Mouse (Mus musculus): ENCODE data around the gene Gm28308. TPM values are rescaled to one million over a fixed set of nuclear protein-coding genes. Genes with fewer than 3 reads are reported as not detected.

Gm28308 gene
- not detected for polyA plus RNA-seq (2017; shearing (Covaris generic))

DNA sequence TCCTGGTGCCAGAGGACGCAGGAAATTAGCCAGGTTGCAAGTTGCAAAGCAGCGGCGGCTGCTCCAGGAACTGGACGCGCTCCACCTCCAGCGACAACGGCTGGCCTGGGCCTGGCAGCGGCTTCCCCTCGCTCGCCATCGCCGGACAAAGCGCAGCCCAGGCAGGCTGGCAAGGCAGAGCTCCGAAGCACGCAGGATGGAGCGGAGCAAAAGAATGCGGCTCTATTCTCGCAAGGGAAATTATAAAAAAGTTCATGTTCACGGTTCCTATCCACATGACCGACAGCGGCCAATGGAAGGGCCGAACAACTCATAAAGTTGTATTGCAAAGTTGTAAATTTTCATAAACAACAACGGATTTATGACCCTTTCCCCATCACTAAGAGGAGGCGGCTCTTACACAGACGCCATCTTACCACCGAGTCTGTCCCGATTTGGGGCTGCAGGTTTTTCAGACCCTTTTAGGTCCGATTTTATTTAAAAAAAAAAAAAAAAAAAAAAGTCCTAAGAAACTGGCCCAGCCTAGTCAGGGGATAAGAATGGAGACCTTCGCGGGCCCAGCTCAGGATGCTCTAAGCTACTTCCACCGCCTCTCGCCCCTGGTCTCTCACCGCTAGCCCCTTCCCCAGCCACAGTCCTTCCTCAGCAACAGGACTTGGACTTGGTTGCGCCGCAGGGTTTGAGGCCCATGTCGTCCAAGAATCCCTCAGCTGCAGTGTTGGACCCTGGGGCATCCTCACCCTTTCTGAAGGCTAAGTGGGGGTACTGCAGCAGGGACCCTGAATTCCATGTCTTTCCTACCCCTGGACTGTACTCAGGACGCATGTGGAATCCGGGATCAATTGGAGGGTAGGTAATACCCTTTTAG is at the start of gene Gm28308, which contains the start of gene Hoxa3:
Gm28308 (minus strand) TSS at position 221 of the 868 bp plus-strand sequence.
Hoxa3 (minus strand) TSS at position 218 of the 868 bp plus-strand sequence.

DNA sequence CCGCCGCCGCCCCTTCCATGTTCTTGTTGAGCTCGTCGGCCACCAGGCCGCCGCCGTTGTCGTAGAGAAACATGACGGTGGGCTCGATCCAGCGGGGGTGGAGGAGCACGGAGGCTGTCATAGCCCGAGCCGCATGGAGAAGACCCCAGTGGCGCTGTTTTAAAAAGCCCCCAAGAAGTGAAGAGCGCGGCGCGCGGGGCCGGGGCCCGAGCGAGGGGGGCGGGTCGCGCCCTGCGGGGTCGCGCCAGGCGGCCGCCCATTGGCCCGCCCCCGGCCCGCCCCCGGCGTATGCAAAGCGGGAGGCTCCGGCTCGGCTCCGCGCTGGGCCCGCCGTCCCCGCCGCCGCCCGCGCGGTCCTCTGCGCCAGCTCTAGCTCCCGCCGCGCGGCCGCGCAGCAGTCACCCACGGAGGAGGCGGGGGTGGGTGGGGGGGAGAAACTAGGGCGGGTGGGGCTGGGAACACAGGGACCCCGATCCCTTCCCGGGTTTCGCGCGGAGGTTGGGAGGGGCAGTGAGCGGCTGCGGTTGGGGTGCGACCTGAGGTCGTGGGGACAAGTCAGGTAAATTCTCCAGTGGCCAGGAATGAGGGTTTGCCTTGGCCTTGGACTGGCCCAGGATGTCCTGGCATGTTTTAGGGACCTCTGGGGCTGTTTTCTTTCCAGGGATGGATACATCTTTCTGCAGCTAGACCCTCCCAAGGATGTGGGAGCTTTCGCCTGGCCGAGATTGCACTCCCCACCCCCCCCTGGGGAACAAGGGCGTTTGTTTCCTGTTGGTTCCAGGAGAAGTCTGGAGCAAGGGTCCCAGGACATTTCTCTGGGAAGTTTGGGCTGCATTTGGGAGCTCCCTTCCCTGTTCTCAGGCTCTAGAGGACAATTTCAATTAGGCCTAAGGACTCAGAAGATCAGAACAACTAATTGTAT is 47.8 kb upstream of the Gm28308 start, which contains the start of gene Hoxa13:
Hoxa13 (minus strand) TSS at position 227 of the 922 bp plus-strand sequence.

DNA sequence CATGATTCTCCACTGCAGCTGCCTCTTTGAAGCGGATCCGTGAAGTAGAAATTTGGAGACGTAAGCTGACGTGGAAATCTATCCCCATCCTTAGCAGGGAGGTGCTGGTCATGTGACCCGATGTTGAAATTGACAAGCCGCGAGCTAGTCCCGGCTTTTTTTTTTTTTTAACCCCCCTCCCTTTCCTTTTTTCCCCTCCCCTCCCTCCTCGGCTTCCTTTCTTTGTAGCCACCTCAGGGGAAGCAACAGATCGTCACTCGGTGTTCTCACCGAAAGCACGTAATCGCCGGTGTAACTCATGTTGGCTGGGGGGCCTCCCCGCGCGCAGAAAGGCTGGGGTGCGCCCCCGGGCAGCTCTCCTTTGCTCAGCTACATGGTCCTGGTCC is 32.6 kb upstream of the Gm28308 start, which contains the start of gene Hoxa11:
Hoxa11 (minus strand) TSS at position 54 of the 386 bp plus-strand sequence.

DNA sequence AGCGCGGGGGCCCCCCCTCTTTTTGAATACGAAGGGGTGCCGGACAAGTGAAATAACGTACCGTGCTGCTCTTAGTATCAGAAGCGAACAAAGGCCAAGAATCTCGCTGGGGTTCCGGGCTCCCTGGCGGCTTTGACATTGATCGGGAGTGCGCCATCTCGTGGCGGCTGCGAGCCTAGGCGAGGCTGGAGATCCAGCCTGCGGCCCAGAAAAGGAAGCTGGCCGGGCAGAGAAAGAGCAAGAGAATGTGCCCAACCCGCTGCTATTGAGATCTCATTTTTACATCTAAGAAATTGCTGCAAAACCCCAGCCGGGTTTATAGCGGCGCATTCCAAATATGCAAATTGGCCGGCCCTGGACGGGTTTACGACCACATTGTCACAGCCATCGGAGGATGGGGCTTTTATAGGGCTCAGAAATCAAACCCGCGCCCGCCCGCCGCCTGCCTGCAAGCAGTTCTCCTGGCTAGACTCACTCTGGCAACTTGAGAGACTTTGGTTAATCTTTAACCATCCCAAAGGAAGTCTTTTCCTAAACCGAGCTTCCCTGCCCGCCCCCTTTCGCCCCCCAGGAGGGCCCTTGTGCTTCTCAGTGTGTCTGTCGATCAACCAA is 27.4 kb upstream of the Gm28308 start, which contains the start of gene Hoxa10:
Hoxa10 (minus strand) TSS at position 466 of the 612 bp plus-strand sequence.

DNA sequence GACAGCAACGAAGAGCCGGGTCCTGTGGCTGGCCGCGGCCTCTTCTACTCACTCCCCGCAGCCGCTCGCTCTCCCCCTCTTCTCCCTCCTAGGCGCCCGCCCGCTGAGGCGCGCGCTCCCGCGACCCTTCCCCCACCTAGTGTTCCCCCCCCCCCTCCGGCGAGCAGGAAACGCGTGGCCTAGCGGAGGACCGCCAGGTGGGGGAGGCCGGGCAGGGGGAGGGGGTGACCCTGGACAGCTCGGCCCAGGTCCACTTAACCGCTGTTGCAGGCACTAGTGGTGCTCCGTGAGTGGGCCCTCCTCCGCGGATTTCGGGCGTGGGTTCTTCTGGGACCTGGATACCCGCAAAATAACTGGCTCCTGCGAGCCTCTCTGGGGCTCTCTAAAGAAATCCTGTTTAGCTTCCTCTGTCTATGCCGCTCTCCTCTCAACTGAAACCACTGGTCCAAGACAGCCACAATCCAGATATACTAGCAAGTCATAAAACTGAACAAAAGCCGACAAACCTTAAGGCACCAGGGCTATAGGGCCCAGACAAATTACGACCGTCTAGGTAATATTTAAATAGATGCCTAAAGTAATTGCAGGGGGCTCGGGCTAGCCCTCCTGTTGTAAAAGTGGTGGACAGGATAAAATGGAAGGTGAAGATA is 17.5 kb upstream of the Gm28308 start, which contains the start of gene Hoxa9:
Hoxa9 (minus strand) TSS at position 574 of the 650 bp plus-strand sequence.

DNA sequence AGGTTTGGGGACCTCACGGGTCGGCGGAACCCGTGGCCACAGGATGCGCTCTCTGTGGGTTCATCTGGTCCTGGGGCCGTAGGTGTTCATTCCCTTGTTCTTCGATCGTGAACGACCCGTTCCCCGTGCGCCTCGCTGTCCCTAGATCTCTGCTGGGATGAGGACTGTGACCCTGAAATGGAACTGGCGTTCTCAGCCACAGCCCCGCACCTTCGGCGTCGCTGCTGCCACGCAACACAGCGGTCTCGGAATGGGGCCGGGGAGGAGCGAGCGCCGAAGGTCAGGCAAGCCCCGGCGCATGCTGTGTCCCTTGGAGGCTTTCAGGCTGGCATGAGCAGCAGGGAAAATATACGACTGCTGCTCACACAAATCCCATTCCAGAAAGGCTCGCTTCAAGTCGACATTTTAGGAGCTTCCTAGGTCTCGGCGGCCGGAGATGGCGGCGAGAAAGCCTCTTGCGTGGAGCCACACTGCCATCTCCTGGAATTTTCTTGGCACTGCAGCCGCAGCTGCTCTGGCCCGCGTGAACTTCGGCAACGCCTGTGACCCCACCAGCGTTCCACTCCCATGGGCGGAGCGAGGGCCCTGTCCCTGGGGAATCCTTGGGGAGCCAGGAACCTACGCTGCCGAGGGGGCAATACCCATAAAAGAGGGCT is 8.3 kb upstream of the Gm28308 start, which contains the start of gene Hoxa7:
Hoxa7 (minus strand) TSS at position 518 of the 656 bp plus-strand sequence.

DNA sequence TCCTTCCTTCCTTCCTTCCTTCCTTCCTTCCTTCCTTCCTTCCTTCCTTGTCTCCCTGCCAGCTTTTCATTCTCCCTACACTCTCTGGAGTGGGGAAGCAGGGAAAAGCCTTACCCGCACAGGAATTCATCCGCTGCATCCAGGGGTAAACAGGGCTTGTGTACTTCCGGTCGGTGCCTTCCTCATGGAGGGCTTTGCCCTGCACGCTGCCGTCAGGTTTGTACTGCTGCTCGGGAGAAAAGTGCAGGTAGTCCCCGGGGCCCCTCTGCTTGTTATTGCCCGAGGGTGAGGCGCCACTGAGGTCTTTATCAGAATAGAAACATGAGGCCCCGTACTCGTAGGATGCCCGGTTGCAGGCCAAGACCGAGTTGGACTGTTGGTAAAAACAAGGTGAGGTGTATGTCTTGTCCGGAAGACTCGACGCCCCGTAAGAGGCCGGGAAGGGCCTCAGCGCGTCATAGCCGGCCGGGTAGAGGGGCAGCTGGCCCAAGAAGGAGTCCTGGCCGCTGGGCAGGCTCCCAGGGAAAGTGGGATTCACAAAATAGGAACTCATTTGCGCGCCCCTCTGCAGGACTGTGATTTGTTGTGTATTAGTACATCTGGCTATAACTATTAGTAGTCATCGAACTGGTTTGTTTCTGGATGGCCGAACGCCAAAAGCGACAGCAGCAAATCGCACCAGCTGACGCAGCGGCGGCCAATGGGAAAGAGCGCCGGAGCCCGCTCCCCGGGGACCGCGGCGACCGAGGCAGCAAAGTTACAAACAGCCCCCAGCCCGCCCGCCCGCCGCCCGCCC is 4.9 kb downstream of the Gm28308 start, which contains the start of gene Hoxa6:
Hoxa6 (minus strand) TSS at position 651 of the 796 bp plus-strand sequence.

DNA sequence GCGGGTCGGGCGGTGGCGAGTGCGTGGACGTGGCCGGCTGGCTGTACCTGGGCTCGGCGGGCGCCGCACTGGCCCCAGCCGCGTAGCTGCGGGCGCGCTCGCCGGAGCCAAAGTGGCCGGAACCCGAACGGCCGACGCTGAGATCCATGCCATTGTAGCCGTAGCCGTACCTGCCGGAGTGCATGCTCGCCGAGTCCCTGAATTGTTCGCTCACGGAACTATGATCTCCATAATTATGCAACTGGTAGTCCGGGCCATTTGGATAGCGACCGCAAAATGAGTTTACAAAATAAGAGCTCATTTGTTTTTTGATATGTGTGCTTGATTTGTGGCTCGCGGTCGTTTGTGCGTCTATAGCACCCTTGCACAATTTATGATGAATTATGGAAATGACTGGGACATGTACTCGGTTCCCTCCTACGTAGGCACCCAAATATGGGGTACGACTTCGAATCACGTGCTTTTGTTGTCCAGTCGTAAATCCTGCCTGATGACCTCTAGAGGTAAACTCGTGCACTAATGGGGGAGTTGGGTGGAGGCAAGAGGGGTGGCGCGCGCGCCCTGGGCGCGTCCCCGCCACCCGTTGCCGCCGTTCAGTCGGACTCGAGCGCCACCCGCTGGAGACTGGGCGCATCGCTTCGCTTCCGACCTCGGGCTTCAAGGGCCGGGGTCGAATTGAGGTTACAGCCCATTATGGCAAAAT is 8.9 kb downstream of the Gm28308 start, which contains the start of gene Hoxa5:
Hoxa5 (minus strand) TSS at position 538 of the 703 bp plus-strand sequence.

DNA sequence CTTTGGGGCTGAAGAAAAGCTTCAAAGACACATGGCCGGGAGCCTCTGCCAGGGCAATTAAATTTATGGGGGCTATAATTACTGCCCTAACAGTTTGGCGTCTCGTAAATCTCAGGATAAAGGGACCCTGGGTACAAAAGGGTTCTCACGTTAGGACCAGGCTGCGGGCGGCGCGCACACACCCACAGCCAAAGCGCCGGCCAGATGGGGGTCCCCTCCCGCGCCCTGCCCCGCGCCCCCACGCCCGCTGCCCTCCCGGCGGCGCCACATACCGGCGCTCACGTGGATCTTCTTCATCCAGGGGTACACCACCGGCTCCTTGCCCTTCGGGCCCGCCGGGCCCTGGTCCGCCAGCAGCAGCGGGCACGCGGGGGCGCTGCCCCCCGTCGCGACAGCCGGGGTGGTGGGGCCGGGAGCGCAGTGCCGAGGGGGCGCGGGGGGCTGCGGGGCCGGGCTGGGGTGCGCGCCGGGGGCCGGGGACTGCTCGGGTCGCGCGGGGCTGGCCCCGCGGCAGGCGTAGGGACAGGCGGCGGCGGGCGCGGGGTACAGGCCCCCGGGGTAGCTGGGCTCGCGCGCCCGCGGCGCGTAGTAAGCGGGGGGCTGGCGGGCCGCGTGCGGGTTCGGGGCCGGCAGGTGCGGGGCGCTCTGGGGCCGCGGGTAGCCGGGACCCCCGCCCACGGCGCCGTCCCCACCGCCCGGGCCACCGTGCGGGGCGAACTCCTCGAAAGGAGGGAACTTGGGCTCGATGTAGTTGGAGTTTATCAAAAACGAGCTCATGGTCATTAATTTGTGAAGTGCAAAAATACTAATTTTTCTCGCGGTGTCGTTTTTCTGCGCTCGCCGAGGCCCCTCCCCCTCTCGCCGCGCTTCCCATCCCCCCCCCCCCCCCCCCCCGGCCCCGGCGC is 22.0 kb downstream of the Gm28308 start, which contains the start of gene Hoxa4:
Hoxa4 (minus strand) TSS at position 848 of the 905 bp plus-strand sequence.

DNA sequence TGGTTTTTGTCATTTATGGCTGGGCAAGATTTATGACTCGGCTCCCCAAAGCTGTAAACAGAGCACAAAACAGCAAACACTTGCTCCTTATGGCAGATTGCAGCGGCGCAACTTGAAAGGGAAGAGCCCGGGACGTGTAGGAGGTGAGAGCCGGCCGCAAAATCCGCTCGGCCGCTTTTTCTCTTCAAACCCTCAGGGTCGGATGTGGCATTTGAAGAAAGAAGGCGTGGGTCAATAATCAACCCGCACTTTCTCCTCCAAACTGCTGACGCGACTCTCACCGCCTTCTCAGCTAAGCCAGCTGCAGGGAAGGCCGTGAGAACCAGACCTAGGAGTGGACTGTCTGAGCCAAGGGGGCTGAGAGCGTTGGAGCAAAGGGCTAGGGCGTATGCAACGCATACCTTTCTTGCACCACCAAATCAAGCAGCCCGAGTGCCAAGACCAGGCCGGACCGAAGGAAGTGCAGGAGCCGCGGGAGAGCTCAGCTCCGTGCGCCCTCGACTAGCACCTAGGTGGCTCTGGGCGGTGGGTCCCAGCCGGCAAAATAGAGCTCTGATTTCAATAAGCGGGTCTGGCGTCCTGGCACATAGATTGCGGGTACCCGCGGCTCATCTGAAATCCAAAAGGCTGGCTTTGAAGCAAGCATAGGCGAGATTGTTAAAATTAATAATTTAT is 35.9 kb downstream of the Gm28308 start, which contains the start of gene 5730596B20Rik:
5730596B20Rik (plus strand) TSS at position 438 of the 675 bp plus-strand sequence.

DNA sequence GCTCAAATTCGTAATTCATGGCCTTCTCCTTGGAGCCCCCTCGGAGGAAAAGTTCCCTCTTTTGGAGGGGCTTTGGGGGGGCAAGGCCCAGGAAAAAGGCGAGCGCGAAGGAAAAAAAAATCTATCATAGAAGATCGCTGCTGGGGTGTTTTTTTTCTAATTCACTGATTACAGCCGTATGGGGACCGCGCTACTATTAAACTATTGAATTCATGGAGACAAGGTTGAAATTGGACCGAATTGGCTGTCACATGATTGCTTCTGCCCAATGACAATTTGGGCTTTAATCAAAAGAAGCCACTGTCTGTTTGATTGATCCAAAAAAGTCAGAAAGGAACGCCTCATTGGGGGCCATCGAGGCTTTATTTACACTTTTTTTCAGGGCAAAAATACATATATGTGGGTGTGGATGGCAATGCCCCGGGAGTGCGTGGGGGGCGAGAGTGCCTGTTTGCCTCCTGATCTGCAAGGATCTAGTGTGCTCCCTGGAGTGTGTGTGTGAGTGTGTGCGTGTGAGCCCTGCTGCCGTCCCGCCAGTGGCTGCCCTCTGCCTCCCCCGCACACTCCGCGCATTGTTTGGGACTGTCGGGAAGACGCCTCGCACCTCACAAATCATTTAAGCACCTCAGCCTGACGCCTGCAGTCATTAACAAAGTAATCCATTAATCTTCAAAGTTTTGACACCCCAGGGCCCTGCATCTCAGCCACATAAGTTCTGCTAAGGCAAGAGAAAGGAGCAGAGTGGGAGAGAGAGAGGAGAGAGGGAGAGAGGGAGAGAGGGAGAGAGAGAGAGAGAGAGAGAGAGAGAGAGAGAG is 48.3 kb downstream of the Gm28308 start, which contains the start of gene Hoxa2:
Hoxa2 (minus strand) TSS at position 206 of the 815 bp plus-strand sequence.

DNA sequence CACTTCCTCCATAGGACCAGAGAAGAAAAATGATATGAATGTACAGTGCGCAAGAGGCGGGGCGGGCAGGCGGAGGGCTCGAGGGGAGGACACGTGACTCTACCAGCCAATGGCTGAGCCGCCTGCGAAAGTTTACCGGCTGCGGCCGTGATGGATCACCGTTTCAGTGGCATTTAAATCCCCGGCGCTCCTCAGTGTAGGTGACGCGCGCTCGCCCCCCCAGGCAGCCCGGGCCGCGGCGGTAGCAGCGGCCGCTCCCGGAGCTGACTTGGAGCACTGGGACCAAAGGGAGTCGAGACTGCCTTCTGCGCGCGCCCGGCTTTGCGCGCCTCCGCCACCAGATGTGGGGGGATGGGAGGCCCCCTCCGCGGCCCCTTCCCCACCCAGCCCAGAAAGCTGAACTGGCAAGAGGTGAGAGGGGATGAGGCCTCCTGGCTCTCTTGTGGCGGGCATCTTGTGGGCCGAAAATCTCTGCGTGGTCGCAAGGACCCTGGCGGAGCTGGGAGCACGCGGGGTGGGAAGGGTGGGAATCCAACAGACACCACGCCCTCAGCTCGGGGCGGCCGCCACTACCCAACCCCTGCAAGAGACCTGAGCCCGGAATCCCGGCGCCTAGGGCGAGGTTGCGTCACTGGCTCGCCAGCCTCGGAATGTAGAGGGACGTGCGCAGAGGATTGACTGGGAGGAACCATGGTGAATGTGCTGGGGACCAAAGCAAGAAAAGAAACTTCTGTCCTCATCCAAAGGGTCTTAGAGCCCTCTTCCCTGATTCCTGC is 54.7 kb downstream of the Gm28308 start, which contains the start of gene Hoxa1:
Hoxa1 (minus strand) TSS at position 42 of the 776 bp plus-strand sequence.

All from activated CD4-positive, CD25-positive, alpha-beta regulatory T cell (primary cell).